8 mouse cellular contexts compared by ENCODE assay signal in genomic region chr4:137488571-137489303, GRCm38 (mm10). TPM values are rescaled to one million over a fixed set of nuclear protein-coding genes. Genes with fewer than 3 reads are reported as not detected.
DNase-seq lines count a peak whose midpoint lies in the region; ATAC-seq lines count a peak whose summit lies in the region.

No protein-coding gene starts in this region.

- peak; percentile 58 for DNase-seq in ovary, adult 18-20 months (ENCODE audit: low spot score)
- no peak for DNase-seq in ovary, postnatal 10 days (ENCODE audit: low spot score)
- DNase-seq in forebrain, embryonic 10.5 days (ENCODE audit: extremely low spot score, low spot score): no peak
- DNase-seq in heart, postnatal 10 days: peak; percentile 91 to 93
- DNase-seq in limb, embryonic 10.5 days (ENCODE audit: low spot score): peak; percentile 63
- peak; percentile 56 for DNase-seq in retina, embryonic 14.5 days (ENCODE audit: low spot score)
- DNase-seq in right cerebral cortex, postnatal 10 days (ENCODE audit: low spot score in 2 of 2): no peak

- ATAC-seq in monocyte, adult 5-6 weeks (replicated peaks; ENCODE audit: insufficient number of reproducible peaks, low FRiP score, low TSS enrichment, poor library complexity, severe bottlenecking): no peak

- H3K27me3 ChIP-seq in forebrain, embryonic 10.5 days (ENCODE audit: poor library complexity, severe bottlenecking): no peaks in the 10 kb centered on the region
- no peaks in the 10 kb centered on the region for H3K27me3 ChIP-seq in limb, embryonic 10.5 days (ENCODE audit: low read depth, poor library complexity, severe bottlenecking)

- H3K36me3 ChIP-seq in forebrain, embryonic 10.5 days (replicated peaks): no peaks in the 10 kb centered on the region
- H3K36me3 ChIP-seq in limb, embryonic 10.5 days: peaks cover 2% of the 10 kb centered on the region; the same call in 1 of the 2 replicates

- 13% methylated on average over 12 of the region's 12 CpGs for WGBS in forebrain, embryonic 10.5 days
- WGBS in limb, embryonic 10.5 days: 15% methylated on average over 12 of the region's 12 CpGs

- peaks cover 79% of the 10 kb centered on the region for H3K4me1 ChIP-seq in forebrain, embryonic 10.5 days
- peaks cover 82% of the 10 kb centered on the region for H3K4me1 ChIP-seq in limb, embryonic 10.5 days

- peak overlapping the region; percentile 82 for H3K27ac ChIP-seq in forebrain, embryonic 10.5 days
- H3K27ac ChIP-seq in limb, embryonic 10.5 days: peak overlapping the region; percentile 82

- H3K9me3 ChIP-seq in forebrain, embryonic 10.5 days: no peaks in the 10 kb centered on the region
- H3K9me3 ChIP-seq in limb, embryonic 10.5 days (replicated peaks): no peaks in the 10 kb centered on the region

- intact Hi-C loops in heart, postnatal 10 days (cut with DNase I): loop anchor here (5.0 kb wide), 1 partner anchor 41 kb away; no protein-coding TSS in a partner anchor

- peak overlapping the region; percentile 20 for H3K4me3 ChIP-seq in forebrain, embryonic 10.5 days
- no peak overlapping the region; the same call in 1 of the 2 replicates for H3K4me3 ChIP-seq in limb, embryonic 10.5 days

RNA-seq across cellular contexts. Expression of gene Hspg2, which starts 20.2 kb away (rescaled TPM):
- 15.6 and 17.9 TPM in 2 replicates for polyA plus RNA-seq in forebrain, embryonic 10.5 days (2016; fragmentation: Nextera tagmentation; extraction: Ambion mirVana)
- 100 to 1,000 TPM; 524 to 560 TPM for total RNA-seq in heart, postnatal 10 days (2021)
- 20.8 and 23.3 TPM in 2 replicates for polyA plus RNA-seq in limb, embryonic 10.5 days (2016; fragmentation: Nextera tagmentation; extraction: Ambion mirVana)
- total RNA-seq in monocyte, adult 5-6 weeks (2017): under 0.01 TPM in 1 of 3 replicates, not detected in the others

RNA-seq across cellular contexts. Expression of gene 1700013G24Rik, which starts 35.7 kb away (rescaled TPM):
- polyA plus RNA-seq in forebrain, embryonic 10.5 days (2016; fragmentation: Nextera tagmentation; extraction: Ambion mirVana): not detected in 2 replicates
- total RNA-seq in heart, postnatal 10 days (2021): not detected
- polyA plus RNA-seq in limb, embryonic 10.5 days (2016; fragmentation: Nextera tagmentation; extraction: Ambion mirVana): not detected in 2 replicates
- total RNA-seq in monocyte, adult 5-6 weeks (2017): not detected in 3 replicates

RNA-seq across cellular contexts. Expression of gene Cela3b, which starts 58.4 kb away (rescaled TPM):
- polyA plus RNA-seq in forebrain, embryonic 10.5 days (2016; fragmentation: Nextera tagmentation; extraction: Ambion mirVana): not detected in 2 replicates
- total RNA-seq in heart, postnatal 10 days (2021): not detected
- not detected in 2 replicates for polyA plus RNA-seq in limb, embryonic 10.5 days (2016; fragmentation: Nextera tagmentation; extraction: Ambion mirVana)
- total RNA-seq in monocyte, adult 5-6 weeks (2017): not detected in 3 replicates

Comparison
In these comparisons a context has a peak if more than half of its experiments do, and no peak if none do; other contexts are left out.
1. DNase-seq: peak in ovary, adult 18-20 months (single experiment), heart, postnatal 10 days (2 of 2), limb, embryonic 10.5 days (single experiment) and retina, embryonic 14.5 days (single experiment); none in ovary, postnatal 10 days (single experiment), forebrain, embryonic 10.5 days (single experiment) and right cerebral cortex, postnatal 10 days (0 of 2).
2. RNA of gene Hspg2, which starts 20.2 kb away (total RNA-seq): 524 to 560 TPM in heart, postnatal 10 days; under 0.01 TPM in monocyte, adult 5-6 weeks; every median in the first group is over 100 times any median in the second.